Mouse (Mus musculus) ovary, postnatal 36 days (tissue): ENCODE data around the gene Pole3.
"Not testable (repeated sequence)": the region's sequence is repeated elsewhere in the genome, so short reads cannot be mapped to it uniquely, and the experiment has no call there.

Source experiments
- DNase-seq: peaks from one replicate; pipeline ENCODE4 v3.0.0; 2022; ENCODE audit warnings: low spot score, mixed read lengths

The Pole3 gene

DNA sequence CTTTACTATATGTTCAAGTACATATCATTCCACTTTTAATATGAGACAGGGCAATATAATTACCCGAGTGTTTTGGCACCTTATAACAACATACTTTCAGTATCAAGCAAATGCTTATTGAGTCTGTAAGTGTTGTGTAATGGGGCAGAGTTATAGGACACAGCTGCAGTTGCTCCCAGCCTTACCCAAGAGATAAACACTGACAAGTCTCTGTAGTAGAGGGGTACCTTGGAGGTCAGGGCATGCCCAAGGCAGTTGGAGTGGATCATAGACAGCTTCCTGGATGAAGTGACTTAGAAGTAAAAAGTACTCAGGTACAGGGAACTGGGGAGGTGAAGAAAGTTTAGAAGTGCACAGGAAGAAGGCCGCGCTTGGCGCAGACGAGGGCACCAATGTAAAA is 37.7 kb downstream of the Pole3 start:
- no peak for DNase-seq

DNA sequence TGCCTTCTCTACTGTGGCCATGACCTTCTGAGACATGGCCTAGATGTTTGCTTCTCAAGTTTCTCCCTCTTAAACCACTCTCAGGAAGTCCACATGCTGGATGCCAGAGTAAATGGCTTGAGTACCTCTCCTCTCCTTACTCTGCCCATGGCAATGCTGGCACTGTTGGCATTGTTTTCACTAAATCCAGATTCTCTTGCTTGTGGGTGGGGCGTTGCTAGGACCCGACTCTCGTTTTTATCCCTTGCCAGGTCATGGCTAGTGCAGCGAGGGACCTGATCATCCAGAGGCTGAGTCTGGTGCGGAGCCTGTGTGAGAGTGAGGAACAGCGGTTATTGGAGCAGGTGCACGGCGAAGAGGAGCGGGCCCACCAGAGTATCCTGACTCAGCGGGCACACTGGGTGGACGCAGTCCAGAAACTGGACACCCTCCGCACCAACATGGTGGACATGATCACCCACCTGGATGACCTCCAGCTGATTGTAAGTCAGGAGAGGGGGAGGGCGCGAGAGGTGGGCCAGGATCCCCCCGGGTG is 38.6 kb downstream of the Pole3 start:
- no peak for DNase-seq

DNA sequence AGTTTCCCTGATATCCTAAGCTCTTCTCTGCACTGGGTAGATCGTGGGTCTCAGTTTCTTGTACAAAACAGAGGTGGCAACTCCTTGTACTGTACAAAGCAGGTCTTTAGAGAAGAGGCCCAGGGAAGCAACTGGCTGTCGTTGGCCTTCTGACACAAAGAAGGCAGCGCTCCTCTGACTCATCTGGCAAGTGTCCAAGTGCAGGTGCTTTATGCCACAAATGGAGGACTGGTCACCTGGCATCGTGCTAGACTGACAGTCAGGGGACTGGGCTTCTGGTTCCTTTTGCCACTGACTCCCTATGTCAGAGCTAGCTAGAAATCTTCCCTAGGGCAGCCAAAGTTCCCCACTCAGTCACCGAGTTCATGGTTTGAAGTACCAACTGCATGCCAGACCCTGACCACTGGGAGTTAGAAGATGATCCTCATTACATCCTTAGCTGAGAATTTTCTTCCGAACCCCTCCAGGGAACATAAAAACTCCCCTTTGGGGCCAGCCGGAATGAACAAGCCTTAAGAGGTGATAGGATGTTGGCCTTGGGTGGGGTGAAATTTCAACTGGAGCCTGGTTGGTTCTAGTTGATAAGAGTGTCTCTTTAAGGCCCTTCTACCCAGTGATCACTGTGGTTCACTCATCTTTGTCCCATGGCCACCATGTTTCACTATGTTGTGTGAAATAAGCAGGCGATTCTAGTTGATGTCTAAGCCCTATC is 39.3 kb downstream of the Pole3 start:
- no peak for DNase-seq

DNA sequence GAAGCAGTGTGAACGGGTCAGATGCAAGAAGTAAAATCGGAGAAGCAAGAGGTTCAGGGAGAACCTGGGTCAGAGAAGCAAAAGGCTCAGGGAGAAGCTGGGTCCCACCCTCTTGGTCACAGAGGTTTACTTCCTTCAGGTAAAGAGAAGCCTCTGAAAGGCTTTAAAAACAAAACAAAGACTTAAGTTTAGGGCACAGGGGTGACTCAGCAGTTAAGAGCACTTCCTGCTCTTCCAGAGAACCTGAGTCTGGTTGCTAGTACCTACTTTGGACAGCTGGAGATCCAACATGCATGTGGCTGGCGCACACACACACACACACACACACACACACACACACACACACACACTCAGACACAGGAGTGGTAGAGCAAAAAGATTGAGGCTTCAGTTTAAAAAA is 39.9 kb downstream of the Pole3 start:
- no peak for DNase-seq

DNA sequence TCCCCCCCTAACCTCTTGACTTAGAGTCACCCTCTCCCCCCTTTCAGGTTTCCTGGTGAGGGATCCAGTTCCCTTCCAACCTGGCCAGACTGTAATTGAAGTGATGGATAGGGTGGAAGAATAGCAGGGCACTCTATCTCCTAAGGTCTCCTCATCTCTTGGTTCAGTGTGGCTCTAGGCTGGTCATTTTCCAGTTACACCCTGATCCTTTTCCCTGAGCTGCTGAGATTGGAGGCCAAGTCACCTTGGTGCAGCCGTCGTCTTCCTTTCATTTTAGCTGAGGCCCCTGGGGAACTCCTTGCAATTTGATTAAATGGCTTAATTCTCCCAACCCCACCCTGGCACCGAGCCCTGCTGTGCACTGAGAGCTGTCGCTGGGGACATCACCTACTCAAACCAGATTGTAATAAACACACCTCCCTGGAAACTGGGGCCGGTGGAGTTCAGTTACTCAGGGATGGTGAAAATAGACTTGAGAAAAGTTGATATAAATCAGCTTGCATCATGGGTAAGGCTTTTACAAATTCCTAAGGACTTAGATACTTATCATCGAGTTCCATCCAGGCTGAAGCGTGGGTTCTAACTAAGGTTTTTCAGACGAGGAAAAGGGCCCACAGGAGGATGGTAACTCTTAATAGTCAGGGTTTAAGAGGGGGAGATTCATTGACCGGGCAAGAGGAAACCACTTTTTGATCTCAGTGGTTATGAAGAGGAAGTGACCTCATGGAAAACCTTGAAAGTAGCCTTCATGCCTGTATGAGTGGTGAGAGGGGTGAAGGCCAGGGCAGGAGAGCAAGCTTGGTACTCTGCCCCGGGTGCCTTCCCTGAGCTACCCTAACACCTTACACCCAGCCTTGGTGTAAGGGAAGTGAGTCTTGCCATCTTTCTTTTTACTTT is 43.9 kb downstream of the Pole3 start:
- DNase-seq, result no peak

DNA sequence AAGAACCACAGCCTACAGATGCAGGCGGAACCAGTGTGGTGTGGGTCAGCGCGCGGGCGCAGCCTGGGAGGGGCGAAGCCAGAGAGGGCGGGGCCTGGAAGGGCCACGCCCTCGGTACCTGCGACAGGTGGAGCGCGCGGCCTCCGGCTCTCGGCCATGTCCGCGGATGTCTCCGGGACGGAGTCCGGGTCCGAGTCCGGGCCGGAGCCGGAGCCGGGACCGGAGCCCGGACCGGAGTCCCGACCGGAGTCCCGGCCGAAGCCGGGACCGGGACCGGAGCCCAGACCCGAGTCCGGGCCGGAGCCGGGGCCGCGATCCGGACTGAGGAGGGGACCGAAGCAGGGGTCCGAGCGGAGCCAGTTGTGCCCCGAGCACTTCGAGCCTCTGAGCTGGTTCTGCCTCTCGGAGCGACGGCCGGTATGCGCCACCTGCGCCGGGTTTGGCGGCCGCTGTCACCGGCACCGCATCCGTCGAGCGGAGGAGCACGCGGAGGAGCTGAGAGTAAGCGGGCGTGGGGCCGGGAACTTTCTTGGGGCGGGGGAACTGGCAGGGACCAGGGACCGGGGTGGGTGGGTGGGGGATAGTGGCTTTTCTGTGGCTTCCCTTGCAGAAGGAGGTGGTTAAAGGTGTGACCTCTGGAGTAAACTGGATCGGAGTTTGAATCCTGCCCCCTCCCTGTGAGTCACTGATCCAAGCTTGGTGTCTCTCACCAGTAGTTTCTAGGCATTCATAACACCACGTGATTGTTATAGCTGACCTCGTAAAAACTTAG is 44.7 kb downstream of the Pole3 start, which contains the start of gene Bspry:
Gene Bspry (plus strand): TSS at position 117 of the 772 bp plus-strand sequence.
- peak; percentile 50 for DNase-seq

DNA sequence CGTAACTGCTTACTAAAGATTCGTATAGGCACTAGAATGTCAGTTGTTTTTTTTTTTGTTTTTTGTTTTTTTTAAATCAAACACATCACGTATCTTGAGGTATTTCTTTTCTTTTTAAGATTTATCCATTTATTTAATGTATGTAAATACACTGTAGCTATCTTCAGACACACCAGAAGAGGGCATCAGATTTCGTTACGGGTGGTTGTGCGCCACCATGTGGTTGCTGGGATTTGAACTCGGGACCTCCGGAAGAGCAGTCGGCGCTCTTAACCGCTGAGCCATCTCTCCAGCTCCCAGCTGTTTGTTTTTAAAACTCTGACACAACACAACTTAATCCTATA is 45.3 kb downstream of the Pole3 start:
- DNase-seq, result not testable (repeated sequence)

DNA sequence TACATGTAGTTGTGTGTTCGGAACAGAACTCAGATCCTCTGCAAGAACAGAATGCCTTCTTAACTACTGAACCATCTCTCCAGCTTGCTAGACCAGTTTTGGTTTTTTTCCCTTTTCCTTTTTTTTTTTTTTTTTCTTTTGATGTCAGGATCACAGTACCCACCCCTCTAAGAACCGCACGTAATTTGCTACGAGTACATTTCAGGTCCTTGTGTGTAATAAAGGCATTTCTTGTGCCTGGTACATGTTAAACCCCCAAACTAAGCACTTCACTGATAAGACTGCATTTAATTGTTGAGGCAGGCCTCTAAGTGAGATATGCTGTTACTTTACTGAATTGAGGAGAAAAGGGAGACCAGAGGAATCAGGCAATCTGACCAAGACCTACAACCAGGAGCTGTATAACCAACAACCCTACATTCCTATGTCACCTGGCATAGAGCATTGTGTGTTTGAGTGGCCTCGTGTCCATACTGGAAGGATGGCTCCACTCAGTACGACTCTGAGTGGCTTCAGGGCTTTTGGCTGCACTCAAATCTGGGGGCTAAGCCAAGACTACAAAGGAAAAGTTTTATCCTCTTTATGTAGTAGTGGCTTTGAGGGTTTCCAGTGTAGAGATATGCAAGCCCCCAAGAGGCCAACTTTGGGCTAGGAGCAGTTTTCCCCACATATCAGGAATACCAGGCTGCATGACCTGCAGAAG is 47.2 kb downstream of the Pole3 start:
- DNase-seq, result no peak

DNA sequence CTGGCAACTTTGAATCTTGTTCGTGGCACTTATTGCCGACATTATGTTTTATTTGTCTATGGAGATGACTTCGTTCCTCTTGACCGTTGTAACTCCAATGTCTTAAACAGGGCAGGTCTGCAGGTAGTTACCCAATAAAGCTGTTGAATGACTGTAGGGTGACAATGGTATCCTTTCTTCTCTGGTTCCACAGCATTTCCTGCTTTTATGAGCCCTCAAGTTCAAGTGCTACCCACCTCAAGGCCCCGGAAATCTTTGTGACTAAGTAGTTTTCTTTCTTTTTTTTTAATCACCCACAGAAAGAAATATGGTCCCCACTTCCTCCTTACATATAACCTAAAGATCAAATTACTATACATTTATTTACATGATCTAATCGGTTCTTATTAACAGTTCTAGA is 49.1 kb downstream of the Pole3 start:
- no peak for DNase-seq

DNA sequence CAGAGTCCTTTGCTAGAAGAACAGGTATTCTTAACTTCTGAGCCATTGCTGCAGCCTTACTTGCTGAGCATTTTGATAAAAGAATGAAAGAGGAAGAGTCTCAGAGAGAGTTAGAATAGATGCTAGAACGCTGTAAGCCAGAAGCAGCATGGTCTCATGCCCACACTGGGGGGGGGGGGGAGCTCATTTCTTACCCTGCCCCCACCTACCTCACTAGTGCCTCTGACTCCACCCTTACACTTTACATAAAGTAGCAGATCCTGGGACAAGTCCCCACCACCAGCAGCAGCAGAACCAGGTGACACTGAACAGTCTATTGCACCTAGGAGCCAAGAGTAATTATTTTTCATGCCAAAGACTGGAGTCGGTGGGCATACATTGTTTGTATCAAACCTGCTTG is 49.7 kb downstream of the Pole3 start:
- DNase-seq, result no peak
